Mouse (Mus musculus) right cerebral cortex, postnatal 36 days (tissue): ENCODE results near the gene Anapc7.
"Not testable (repeated sequence)": the region's sequence is repeated elsewhere in the genome, so short reads cannot be mapped to it uniquely, and the experiment has no call there.

ENCODE experiments used
- DNase-seq, 2 experiments: peaks; one replicate each; pipeline ENCODE4 v3.0.0; 2022; ENCODE audit warnings: low spot score in 2 of 2, mixed read lengths in 1 of 2

Gene Anapc7

GRCm38 (mm10) chr5:122451324-122451723 is 29.8 kb downstream of the Anapc7 start:
- no peak for DNase-seq

GRCm38 (mm10) chr5:122452194-122452593 is 30.7 kb downstream of the Anapc7 start:
- DNase-seq: no peak

DNA sequence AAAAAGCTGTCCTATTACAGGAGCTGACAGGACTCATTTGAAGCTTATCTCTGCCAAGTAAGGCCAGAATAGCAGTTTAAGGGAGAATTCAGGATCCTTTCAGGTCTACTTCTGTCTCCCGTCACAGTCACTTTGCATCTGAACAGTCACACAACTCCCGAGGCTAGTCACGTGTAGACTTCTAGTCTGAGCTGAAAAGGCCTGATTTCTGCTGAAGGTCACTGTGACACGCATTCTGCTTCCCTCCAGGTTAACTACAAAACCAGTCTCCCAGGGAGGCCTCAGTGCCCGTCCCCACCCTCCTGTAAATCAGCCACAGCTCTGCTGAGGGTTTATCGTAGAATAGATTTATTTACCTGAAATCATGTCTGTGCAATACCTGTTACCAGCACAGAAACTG is 31.7 kb downstream of the Anapc7 start:
- DNase-seq: no peak

GRCm38 (mm10) chr5:122454442-122454841 is 32.9 kb downstream of the Anapc7 start:
- no peak for DNase-seq

- no peak for DNase-seq
Observed at GRCm38 (mm10) chr5:122454883-122455282, 33.4 kb downstream of the Anapc7 start.

DNA sequence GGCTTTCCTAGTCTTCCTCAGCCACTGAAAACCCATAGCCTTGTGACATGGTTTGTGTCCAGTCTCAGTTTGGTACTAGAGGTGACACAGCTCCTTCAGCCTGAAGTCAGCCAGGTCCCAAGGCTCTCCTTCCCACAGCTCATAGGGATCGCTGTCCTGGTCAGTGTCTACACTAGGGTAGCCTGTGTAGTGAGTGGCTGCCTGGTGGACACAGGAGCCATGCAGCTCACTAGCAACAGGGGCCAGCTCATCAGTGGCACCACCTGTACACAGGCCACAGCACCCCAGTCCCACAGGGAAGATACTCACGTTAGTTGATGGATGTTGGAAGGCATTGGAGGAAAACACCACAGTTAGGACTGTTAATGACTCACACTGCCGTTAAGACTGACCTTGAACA is 34.1 kb downstream of the Anapc7 start:
- no peak for DNase-seq

GRCm38 (mm10) chr5:122457054-122457453 is 35.6 kb downstream of the Anapc7 start:
- not testable (repeated sequence) for DNase-seq

DNA sequence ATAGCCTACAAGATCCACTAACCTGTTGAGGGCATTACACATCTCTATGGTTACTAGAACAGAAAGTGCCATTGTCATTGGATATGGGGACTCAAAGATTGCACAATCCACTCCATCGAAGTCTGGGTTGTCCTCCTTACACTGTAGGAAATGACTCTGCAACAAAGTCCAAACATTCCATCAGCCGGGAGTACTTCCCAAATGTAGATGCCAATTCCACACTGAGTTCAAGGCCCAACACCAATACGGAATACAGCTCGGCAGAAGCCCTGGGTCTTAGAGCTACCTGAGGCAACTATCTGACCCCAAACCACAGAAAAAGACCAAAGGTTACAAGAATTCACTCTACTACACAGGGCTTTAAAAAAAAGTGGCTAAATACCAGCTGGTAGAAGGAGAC is 36.6 kb downstream of the Anapc7 start:
- DNase-seq: no peak

DNA sequence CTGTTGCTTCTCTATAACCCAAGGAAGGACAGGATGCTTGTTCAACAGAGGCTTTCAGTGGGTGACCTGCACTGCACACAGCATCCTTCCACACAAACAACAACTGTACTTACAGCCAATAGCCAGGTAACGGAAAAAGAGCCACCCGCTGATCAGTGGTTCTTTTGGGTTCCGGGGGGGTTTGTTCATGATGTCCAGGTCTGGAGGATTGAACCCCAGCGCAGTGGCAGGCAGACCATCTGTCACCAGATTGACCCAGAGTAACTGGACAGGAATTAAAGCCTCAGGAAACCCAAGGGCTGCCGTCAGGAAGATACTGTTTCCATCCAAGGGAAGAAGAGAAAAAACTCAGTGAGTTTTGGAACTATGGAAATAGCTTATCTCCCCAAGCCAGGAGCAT is 37.8 kb downstream of the Anapc7 start:
- DNase-seq: no peak

GRCm38 (mm10) chr5:122460656-122461055 is 39.2 kb downstream of the Anapc7 start:
- DNase-seq: no peak

DNA sequence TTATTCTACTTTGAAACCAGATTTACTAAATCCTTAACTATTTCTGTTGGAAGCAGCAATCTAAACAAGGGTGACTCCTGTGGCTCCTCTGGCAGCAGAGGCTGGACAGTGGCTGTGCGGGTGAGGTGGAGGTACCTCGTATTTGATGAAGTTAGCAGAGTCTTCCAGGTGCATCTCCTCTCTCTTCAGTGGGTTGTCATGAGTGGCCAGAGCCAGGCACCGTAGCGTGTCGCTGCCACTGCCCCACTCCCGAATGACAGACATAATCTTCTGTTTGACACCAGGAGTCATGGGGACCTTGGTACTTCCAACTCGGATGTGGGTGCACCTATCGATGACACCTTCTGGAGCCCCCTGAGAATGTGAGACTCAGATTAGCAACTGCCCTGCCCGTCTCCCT is 39.9 kb downstream of the Anapc7 start:
- no peak for DNase-seq

DNA sequence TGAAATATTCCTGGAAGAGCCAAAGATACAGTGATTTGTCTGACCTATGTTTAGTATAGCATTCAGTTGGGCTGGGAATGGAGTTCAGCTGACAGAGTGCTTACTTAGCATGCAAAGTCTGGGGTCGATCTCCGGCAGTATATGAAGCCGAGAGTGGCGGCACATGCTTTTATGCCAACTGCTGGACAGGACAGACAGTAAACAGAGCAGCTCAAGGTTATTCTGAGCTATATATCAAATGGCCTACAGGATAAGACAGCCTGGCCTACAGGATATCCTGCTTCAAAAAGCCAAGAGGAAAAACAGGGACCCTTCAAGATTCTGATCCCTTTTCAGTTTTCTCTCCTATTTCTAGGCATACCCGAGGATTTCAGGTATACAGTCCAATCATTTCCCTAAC is 50.2 kb downstream of the Anapc7 start:
- no peak for DNase-seq

DNA sequence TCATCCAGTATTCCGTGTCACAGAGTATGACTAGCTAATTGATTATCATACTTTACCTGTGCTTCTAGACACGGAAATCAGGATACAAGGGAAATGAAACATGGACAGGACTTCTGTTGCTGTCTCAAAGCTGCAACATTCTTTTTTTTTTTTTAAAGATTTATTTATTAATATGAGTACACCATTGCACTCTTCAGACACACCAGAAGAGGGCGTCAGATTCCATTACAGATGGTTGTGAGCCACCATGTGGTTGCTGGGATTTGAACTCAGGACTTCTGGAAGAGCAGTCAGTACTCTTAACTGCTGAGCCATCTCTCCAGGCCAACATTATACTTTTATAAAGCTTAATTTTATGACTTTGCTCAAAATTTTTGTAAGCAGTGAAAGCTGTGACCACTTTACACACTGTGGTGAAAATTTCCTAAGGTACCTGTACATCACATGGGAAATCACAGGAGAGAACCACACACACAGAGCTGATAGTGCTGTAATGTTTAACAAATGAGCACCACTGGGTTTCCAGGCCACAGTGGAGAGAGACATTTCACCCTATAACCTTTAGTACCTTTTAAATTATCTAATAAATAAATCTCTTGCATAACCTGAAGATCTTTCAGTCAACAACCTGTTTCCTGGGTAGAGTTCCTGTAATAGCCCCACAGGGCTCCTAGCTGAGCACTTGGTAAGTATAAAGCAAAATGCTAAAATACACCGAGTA is 53.3 kb downstream of the Anapc7 start:
- no peak for DNase-seq

GRCm38 (mm10) chr5:122476078-122476477 is 54.6 kb downstream of the Anapc7 start:
- no peak for DNase-seq

DNA sequence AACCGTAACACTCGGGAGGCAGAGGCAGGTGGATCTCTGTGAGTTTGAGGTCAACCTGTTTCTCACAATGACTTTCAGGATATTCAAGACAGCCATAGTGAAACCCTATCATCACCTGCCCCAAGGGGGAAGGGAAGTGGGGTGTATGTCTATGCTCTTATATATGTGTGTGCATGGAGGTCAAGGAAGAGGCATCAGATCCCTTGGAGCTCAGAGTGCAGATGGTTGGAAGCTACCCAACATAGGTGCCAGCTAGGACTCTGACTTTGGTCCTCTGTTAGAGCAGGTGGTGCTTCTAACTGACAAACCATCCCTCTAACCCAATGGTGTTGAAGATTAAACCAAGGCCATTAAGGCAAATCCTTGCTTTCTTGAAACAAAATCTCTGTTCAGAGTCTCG is 56.0 kb downstream of the Anapc7 start:
- DNase-seq: no peak

GRCm38 (mm10) chr5:122479131-122479530 is 57.6 kb downstream of the Anapc7 start:
- no peak for DNase-seq

DNA sequence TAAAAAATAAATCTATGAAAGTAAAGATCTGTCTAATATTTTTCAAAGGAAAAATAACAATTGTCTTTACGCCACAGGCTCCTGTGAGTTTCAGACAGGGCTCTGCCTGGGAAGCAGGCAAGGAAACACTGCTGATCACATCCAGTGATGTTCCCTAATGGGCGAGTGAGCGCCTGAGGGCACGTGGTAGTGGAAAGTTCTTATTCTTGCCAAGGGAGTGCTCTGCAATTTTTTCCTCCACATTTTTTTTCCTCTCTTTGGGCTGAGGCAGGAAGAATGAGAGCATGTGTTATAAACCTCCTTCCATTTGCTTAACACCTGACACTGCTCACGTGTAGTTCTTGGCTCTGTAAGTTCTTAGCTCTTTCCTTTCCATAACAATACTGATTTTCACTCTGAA is 60.4 kb downstream of the Anapc7 start:
- DNase-seq: no peak

GRCm38 (mm10) chr5:122482733-122483391 is 61.4 kb downstream of the Anapc7 start:
- no peak for DNase-seq

GRCm38 (mm10) chr5:122486243-122486642 is 64.8 kb downstream of the Anapc7 start:
- not testable (repeated sequence) for DNase-seq

- DNase-seq: no peak
Observed at GRCm38 (mm10) chr5:122487825-122488224, 66.3 kb downstream of the Anapc7 start.

GRCm38 (mm10) chr5:122490148-122490547 is 68.7 kb downstream of the Anapc7 start:
- DNase-seq: no peak

DNA sequence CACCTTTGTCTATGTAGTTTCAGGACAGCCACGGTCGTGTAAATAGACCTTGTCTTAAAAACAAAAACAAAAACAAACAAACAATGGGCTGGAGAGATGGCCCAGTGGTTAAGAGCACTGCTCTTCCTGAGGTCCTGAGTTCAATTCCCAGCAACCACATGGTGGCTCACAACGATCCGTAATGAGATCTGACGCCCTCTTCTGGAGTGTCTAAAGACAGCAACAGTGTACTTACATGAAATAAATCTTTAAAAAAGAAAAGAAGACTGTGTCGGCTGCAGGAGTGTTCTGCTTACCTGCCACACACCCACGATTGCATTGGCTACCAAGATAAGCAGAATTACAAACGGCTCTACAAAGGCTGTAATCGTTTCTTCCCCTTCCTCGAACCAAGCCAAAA is 69.9 kb downstream of the Anapc7 start:
- DNase-seq: no peak

DNA sequence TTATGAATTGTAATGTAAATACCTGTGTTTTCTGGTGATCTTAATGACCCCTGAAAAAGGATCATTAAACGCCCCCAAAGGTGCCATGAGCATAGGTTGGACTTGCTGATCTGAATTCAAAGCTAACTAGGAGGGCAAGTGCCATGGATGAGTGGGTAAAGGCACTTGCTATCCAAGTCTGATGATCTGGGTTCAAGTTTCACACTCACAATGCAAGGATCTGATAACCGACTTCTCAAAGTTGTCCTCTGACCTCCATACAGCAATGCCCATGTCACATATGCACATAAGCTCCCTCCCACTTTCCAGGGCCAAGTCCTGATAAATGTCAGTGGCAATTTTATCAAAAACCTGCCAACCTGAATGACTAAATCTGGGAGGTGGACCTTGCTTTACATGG is 71.5 kb downstream of the Anapc7 start:
- no peak for DNase-seq

DNA sequence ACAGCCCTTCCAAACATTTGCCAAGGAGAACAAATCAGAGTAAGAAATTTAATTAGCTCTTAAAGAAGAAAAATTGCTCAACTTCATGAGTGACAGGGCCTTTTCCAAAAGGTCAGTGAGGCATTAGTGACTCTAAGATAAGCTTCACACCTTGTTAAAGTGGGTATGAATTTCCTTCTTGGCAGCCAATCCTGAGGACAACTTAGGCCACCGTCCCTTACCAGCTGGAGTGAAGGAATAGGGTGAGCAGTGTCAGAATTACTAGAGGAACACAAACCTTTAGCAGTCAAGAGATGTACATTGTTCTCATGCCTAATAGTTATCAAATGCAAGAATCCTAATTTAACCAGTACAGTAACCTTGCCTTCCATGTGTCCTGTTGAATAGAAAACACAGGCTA is 73.0 kb downstream of the Anapc7 start:
- DNase-seq: no peak
